Mouse (Mus musculus) retina, adult 2 months (tissue): Measurements from ENCODE around the gene Slc2a13.

Experiments
- DNase-seq: peaks from one replicate; pipeline ENCODE4 v3.0.0-alpha.2; 2012; ENCODE audit warnings: low read depth, low spot score

Slc2a13 gene

DNA sequence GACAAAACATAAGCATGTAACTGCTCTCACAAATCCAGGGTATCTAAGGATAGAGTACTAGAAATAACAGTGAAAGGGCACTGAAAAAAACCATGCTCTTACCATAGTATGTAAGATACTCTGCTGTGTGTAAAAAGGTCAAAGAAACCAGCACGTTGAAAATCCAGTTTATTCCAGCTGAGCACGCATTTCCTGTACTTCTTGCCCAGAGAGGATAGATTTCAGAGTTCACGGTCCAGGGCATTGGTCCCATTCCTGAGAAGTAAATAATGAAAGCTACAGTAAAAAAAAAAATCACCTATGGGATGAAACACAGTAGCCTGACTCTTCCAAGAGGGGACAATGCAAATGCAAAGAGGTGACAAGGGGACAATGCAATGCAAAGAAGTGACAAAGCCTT is 297.1 kb downstream of the Slc2a13 start:
- DNase-seq, result no peak

DNA sequence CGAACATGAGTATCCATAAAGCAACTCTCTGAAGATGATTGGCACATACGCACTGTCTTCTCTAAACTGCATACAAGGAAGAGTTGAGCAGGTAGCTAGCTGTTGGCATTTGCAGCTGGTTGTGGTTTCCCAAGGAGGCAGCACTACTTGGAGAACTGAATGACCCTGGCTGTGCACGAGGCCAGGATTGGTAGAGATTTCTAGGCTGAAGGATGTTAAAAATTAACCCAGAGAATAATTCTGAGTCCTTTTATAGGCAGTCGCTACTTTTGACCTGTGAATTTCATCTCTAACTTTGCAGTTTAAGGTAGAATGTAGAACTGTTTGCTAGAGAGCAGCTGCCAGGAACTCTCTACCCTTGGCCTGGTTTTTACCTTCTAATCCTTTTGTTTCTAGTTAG is 304.5 kb downstream of the Slc2a13 start:
- DNase-seq, result no peak

GRCm38 (mm10) chr15:91263926-91264325 is 309.1 kb downstream of the Slc2a13 start:
- no peak for DNase-seq

- DNase-seq, result no peak
These were observed 312.5 kb downstream of the Slc2a13 start for GRCm38 (mm10) chr15:91260578-91260977.

DNA sequence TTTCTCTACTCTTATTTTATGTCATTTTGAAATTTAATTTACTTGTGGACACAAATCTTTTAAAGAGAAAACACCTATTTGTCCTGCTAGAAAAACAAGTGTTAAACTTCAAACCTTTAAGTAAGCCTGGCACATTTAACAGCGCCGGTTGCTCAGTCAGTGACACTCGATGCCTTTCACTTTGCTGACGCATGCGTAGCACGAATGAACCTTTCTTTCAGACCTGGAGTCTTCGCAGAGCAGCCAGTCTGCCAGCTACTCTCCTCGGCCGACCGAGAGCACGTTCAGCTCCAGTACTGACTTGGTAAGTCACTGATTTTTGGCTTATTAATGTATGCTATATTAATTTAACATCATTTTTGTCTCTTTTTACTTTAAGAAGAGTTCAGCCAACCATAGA is 315.9 kb downstream of the Slc2a13 start:
- DNase-seq, result no peak

GRCm38 (mm10) chr15:91255308-91255707 is 317.8 kb downstream of the Slc2a13 start:
- no peak for DNase-seq

GRCm38 (mm10) chr15:91252956-91253355 is 320.1 kb downstream of the Slc2a13 start:
- DNase-seq, result no peak

GRCm38 (mm10) chr15:91251544-91252408 is 321.3 kb downstream of the Slc2a13 start:
- DNase-seq, result no peak

DNA sequence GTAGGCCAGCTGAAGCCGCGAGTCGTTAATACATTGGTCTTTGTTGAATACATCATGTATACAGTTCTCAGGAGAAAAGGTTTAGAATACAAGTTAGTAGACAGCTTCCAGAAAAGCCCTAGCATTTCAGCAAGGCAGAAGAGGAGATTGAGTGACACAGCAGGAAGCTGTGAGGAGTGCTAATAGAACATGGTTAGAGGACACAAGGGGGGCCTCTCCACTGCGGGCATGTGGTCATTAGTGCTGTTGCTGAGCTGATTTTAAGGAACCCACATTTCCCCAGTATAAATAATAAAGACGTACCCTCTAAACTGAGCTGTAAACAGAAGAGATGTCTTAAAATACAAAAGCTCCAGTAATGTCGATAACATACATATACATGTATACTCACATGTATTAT is 322.2 kb downstream of the Slc2a13 start:
- DNase-seq, result no peak

- no peak for DNase-seq
These were observed 332.3 kb downstream of the Slc2a13 start for GRCm38 (mm10) chr15:91240683-91241335.

DNA sequence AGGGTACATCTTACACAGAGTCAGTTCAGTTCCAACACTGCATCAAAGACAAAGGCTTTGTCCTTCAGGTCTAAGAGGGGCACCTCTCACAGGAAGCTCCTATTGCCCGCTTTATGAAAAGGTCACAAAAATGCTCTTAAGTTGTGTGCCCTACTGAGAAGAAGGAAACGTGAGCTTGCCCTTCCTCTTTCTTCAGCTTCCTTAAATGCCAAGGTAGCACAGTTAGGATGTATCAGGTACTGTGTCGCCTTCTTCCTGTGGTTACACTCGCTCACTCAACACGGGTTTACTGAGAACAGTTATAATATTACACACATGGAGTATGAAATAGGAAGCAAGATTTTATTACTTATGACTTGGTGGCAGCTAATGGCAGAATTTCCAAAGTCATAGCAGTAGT is 335.8 kb downstream of the Slc2a13 start:
- DNase-seq, result no peak
